Mouse (Mus musculus): ENCODE measurements around the gene Itpr1.

GRCm38 (mm10) chr6:108570351-108571041, 357.6 kb downstream of the Itpr1 start:
- no peak for TF ChIP-seq CTCF (IDR thresholded peaks at IDR 0.05; ENCODE audit: extremely low read depth, insufficient read length, insufficient replicate concordance, low read depth, low read length)
- TF ChIP-seq POLR2A (IDR thresholded peaks at IDR 0.05; ENCODE audit: low read depth, low read length) = peak; percentile 60
